Mouse (Mus musculus) erythroblast, embryonic 14.5 days (primary cell): Measurements from ENCODE around the gene Fancg. TPM values are rescaled to one million over a fixed set of nuclear protein-coding genes. Genes with fewer than 3 reads are reported as not detected.

Source experiments
- H3K27me3 ChIP-seq: 2 replicates; pipeline ENCODE4 v1.6.1; 2012; ENCODE audit warnings: inconsistent platforms; ENCODE audit not compliant: control insufficient read depth
- H3K36me3 ChIP-seq: 2 replicates; pipeline ENCODE4 v1.6.1; 2012; ENCODE audit warnings: mild to moderate bottlenecking, inconsistent platforms; ENCODE audit not compliant: control insufficient read depth
- H3K4me1 ChIP-seq: 2 replicates; pipeline ENCODE4 v1.6.1; 2012; ENCODE audit warnings: inconsistent platforms; ENCODE audit not compliant: control insufficient read depth
- H3K4me3 ChIP-seq: replicated peaks from 2 replicates; pipeline ENCODE3; 2012; ENCODE audit warnings: moderate library complexity, mild to moderate bottlenecking, inconsistent platforms
- H3K9me3 ChIP-seq: 2 replicates; pipeline ENCODE4 v1.6.1; 2012; ENCODE audit warnings: low read length, inconsistent platforms, mixed read lengths; ENCODE audit not compliant: control insufficient read depth
- GATA1 ChIP-seq: IDR thresholded peaks from 2 replicates; pipeline ENCODE4 v1.6.1; 2012; ENCODE audit warnings: low read length, inconsistent platforms, mixed read lengths
- TAL1 ChIP-seq: IDR thresholded peaks from 3 replicates; pipeline ENCODE4 v1.6.1; 2012; ENCODE audit warnings: low read length, inconsistent platforms, mixed read lengths
- polyA plus RNA-seq: library from polyadenylated mRNA; stranded (reverse); fragments of >175 nt; gene quantifications from 2 replicates; pipeline ENCODE4 v1.2.3, GENCODE M21; 2012

The Fancg gene
- polyA plus RNA-seq, 1 experiment, result 0.62 TPM

DNA sequence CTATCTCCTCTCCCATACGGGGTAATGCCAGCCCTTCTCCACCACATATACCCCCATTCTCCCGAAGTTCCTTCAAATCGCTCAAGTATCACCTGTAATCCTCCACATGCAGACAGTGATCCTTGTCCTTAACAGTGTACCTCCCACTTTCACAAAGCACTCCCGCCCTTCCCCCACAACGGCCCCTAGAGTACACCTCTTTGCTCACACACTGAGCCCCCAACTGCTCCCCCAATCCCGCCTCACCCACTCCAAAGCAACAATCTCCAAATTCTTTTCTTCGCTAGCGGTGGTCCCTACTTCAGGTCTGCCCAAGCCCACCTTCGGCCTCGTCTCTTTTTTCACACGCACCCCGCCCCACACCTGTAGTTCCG is 35.0 kb upstream of the Fancg start:
- peak overlapping the region; percentile 65 for H3K4me3 ChIP-seq
- H3K9me3 ChIP-seq, result no peaks in the 10 kb centered on the region
- H3K27me3 ChIP-seq, result peaks cover 19% of the 10 kb centered on the region
- H3K36me3 ChIP-seq, result no peaks in the 10 kb centered on the region
- H3K4me1 ChIP-seq, result peaks cover 48% of the 10 kb centered on the region
- no peak for TF ChIP-seq GATA1
- no peak for TF ChIP-seq TAL1

DNA sequence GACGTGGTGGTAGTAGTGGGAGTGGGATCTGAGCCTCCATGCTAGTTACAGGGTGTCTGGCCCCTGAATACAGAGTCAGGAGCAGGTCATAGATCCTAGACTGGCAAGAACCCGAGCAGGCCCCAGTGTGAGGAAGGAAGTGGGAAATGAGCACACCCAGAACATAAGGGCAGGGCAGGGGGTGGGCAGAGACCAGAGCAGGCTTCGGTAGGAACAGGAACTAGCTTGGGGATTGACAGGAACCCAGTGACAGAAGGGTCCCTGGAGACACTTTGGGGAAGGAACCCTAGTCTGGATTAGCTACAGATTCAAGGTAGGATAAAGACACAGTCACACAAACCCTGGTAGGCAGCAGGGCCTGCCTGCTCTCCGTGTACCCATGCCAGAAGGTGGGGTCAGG is 34.4 kb upstream of the Fancg start:
- Histone ChIP-seq H3K27me3 (peaks cover 19% of the 10 kb centered on the region), H3K36me3 (no peaks in the 10 kb centered on the region), H3K4me3 (no peak overlapping the region), H3K9me3 (no peaks in the 10 kb centered on the region), H3K4me1 (peaks cover 53% of the 10 kb centered on the region)
- TF ChIP-seq TAL1 (no peak), GATA1 (no peak)

DNA sequence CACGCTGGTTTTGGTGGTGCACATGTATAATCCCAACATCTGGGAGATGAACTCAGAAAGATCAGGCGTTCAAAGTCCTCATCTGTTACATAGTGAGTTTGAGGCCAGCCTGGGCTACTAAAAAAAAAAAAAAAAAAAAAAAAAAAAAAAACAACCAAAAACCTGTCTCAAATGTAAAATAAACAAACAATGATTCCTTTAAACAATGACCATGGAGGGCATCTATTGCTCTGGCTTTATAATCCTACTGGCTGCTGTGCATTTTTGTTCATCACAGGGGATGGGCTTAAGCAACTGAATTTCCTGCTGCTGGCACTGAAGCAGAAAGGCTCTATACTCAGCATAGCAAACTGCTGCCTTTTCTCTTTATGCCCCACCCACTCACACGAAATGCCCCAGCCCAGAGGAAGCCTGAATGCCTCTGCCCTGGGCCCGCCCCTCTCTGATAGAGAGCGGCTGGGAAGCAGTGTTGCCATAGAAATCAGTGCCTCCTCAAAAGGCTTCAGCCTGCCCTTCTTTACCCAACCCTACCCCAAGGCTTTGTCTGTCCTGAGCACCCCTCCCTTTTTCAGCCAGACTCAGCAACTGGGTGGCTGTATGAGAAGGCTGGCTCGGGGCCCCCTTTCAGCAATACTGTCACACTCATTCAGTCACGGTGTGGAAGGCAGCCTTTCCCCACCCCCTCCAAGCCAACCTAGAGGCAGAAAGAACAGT is 33.5 kb upstream of the Fancg start:
- Histone ChIP-seq H3K9me3 (no peaks in the 10 kb centered on the region), H3K36me3 (peaks cover 1% of the 10 kb centered on the region; the same call in 1 of the 2 replicates), H3K4me3 (no peak overlapping the region), H3K27me3 (peaks cover 19% of the 10 kb centered on the region), H3K4me1 (peaks cover 62% of the 10 kb centered on the region)
- TF ChIP-seq GATA1 (no peak), TAL1 (no peak)

GRCm38 (mm10) chr4:43040881-43041547 is 30.7 kb upstream of the Fancg start:
- TF ChIP-seq GATA1 (no peak), TAL1 (no peak)
- Histone ChIP-seq H3K4me3 (no peak overlapping the region), H3K36me3 (peaks cover 18% of the 10 kb centered on the region), H3K4me1 (peaks cover 77% of the 10 kb centered on the region), H3K9me3 (no peaks in the 10 kb centered on the region), H3K27me3 (peaks cover 18% of the 10 kb centered on the region)

GRCm38 (mm10) chr4:43040114-43040572 is 29.8 kb upstream of the Fancg start:
- Histone ChIP-seq H3K4me3 (peak overlapping the region; percentile 78), H3K36me3 (peaks cover 27% of the 10 kb centered on the region), H3K9me3 (no peaks in the 10 kb centered on the region), H3K4me1 (peaks cover 76% of the 10 kb centered on the region), H3K27me3 (peaks cover 11% of the 10 kb centered on the region)
- TF ChIP-seq GATA1 (no peak), TAL1 (no peak)

GRCm38 (mm10) chr4:43039609-43040008 is 29.3 kb upstream of the Fancg start:
- Histone ChIP-seq H3K36me3 (peaks cover 32% of the 10 kb centered on the region), H3K4me3 (peak overlapping the region; percentile 78), H3K27me3 (peaks cover 5% of the 10 kb centered on the region), H3K4me1 (peaks cover 70% of the 10 kb centered on the region), H3K9me3 (no peaks in the 10 kb centered on the region)
- no peak for TF ChIP-seq GATA1
- TF ChIP-seq TAL1, result no peak

DNA sequence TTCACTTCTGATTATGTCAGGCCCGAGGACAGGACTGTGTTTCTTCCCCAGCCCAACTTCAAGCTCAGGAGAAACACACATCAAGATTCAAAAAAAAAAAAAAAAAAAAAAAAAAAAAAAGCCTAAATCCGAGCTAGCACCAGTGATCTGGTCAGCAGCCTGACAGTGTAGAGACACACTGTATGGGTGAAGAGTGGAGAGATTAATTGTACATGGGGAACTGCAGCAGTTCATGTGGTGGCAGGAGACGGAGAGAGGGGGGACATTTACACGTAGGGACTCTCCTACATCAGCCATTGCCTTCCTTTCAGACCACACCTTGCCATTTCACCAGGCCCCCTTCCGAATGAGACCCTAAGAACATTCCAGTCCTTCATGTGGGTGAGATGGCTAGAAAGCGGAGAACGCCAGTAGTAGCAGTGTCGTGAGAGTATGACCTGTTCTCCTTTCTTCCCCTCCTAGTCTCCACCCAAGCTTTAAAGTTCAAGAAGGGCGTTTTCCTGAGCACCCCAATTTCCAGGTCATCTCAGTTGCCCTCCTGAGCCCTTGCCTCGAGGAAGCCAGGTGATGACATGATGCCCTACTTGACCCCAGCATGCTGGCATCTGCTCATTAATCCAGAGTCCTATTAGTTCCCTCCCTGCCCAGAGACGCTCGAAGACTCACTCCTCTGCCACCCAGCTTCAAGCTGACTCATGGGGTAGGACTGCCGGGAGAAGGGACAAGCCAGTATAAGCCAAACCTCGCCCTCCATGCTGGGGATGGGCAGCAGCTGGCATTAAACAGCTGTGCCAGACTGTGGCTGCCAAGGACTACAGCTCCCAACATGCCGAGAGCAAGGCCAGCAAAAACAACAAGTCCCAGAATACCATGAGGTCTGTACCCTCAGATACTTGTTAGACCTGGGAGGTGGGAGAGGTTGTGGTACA is 28.5 kb upstream of the Fancg start:
- TF ChIP-seq TAL1 (no peak), GATA1 (no peak)
- no peaks in the 10 kb centered on the region for H3K9me3 ChIP-seq
- peaks cover 68% of the 10 kb centered on the region for H3K4me1 ChIP-seq
- peak overlapping the region; percentile 78 for H3K4me3 ChIP-seq
- H3K36me3 ChIP-seq, result peaks cover 40% of the 10 kb centered on the region
- H3K27me3 ChIP-seq, result no peaks in the 10 kb centered on the region

- peak overlapping the region; percentile 78 for H3K4me3 ChIP-seq
- H3K36me3 ChIP-seq, result peaks cover 48% of the 10 kb centered on the region
- H3K4me1 ChIP-seq, result peaks cover 68% of the 10 kb centered on the region
- H3K27me3 ChIP-seq, result no peaks in the 10 kb centered on the region
- no peaks in the 10 kb centered on the region for H3K9me3 ChIP-seq
- TF ChIP-seq TAL1 (peak; percentile 78), GATA1 (peak; percentile 70)
Measured at GRCm38 (mm10) chr4:43037860-43038566, 27.7 kb upstream of the Fancg start.

GRCm38 (mm10) chr4:43036356-43036755 is 26.1 kb upstream of the Fancg start:
- H3K4me3 ChIP-seq, result peak overlapping the region; percentile 78
- TF ChIP-seq GATA1, result no peak
- no peak for TF ChIP-seq TAL1
- H3K36me3 ChIP-seq, result peaks cover 61% of the 10 kb centered on the region
- H3K9me3 ChIP-seq, result no peaks in the 10 kb centered on the region
- no peaks in the 10 kb centered on the region for H3K27me3 ChIP-seq
- H3K4me1 ChIP-seq, result peaks cover 82% of the 10 kb centered on the region
